Comparison of ENCODE assay signal across 29 mouse cellular contexts in genomic region chr5:22262351-22262765, GRCm38 (mm10).
DNase-seq lines count a peak whose midpoint lies in the region; ATAC-seq and TF ChIP-seq lines count a peak whose summit lies in the region.
"Had no signal": no experiment of that assay in that cellular context is flagged by ENCODE, and none has a peak within 500 bp of the region (broad histone marks: within the 10 kb centered on the region; RNA-seq: fewer than 3 reads in every experiment).

No protein-coding gene starts in this region.

- intact Hi-C loops in left cerebral cortex, adult 2 months (cut with DNase I) = no loop called here

- H3K4me2 ChIP-seq in forebrain, embryonic 13.5 days = no peak overlapping the region
- H3K4me2 ChIP-seq in forebrain, postnatal 0 days (ENCODE audit: low read depth) = no peak overlapping the region
- H3K4me2 ChIP-seq: heart, embryonic 12.5 days; hindbrain, embryonic 14.5 days; liver, embryonic 15.5 days; lung, embryonic 14.5 days; midbrain, embryonic 11.5 days; neural tube, embryonic 15.5 days had no signal

- no peaks in the 10 kb centered on the region for H3K36me3 ChIP-seq in forebrain, embryonic 13.5 days (ENCODE audit: poor library complexity, severe bottlenecking)
- no peaks in the 10 kb centered on the region for H3K36me3 ChIP-seq in forebrain, embryonic 10.5 days (replicated peaks)
- no peaks in the 10 kb centered on the region for H3K36me3 ChIP-seq in forebrain, postnatal 0 days (ENCODE audit: insufficient read depth)
- H3K36me3 ChIP-seq: G1E; heart, embryonic 12.5 days; liver, embryonic 15.5 days; neural tube, embryonic 15.5 days had no signal

- no peak for TF ChIP-seq CTCF in left cerebral cortex, adult 2 months (IDR thresholded peaks at IDR 0.05)
- no peak for TF ChIP-seq CTCF in forebrain, postnatal 0 days (IDR thresholded peaks at IDR 0.05; ENCODE audit: low read depth)

- H3K27me3 ChIP-seq in forebrain, embryonic 13.5 days = no peaks in the 10 kb centered on the region
- no peaks in the 10 kb centered on the region for H3K27me3 ChIP-seq in forebrain, embryonic 10.5 days (ENCODE audit: poor library complexity, severe bottlenecking)
- no peaks in the 10 kb centered on the region for H3K27me3 ChIP-seq in forebrain, postnatal 0 days (ENCODE audit: insufficient read depth, low read length)
- H3K27me3 ChIP-seq: heart, embryonic 12.5 days; liver, embryonic 15.5 days; neural tube, embryonic 15.5 days had no signal

- H3K4me3 ChIP-seq in forebrain, embryonic 13.5 days = no peak overlapping the region
- H3K4me3 ChIP-seq in forebrain, embryonic 10.5 days = no peak overlapping the region
- no peak overlapping the region for H3K4me3 ChIP-seq in left cerebral cortex, adult 2 months
- H3K4me3 ChIP-seq in forebrain, postnatal 0 days (ENCODE audit: low read depth, low read length) = no peak overlapping the region
- H3K4me3 ChIP-seq: gastrocnemius, adult 2 months; heart, adult 2 months; heart, embryonic 12.5 days; liver, embryonic 15.5 days; neural tube, embryonic 15.5 days had no signal

- no peaks in the 10 kb centered on the region for H3K9me3 ChIP-seq in forebrain, embryonic 13.5 days (replicated peaks)
- no peaks in the 10 kb centered on the region for H3K9me3 ChIP-seq in forebrain, embryonic 10.5 days
- no peaks in the 10 kb centered on the region for H3K9me3 ChIP-seq in forebrain, postnatal 0 days (ENCODE audit: low read length)
- H3K9me3 ChIP-seq: G1E; heart, embryonic 12.5 days; liver, embryonic 15.5 days; neural tube, embryonic 15.5 days had no signal

- H3K9ac ChIP-seq in forebrain, embryonic 13.5 days = no peak overlapping the region
- H3K9ac ChIP-seq in forebrain, postnatal 0 days = no peak overlapping the region
- H3K9ac ChIP-seq: heart, embryonic 12.5 days; hindbrain, embryonic 14.5 days; liver, embryonic 15.5 days; lung, embryonic 14.5 days; neural tube, embryonic 15.5 days had no signal

- DNase-seq in forebrain, embryonic 10.5 days (ENCODE audit: extremely low spot score, low spot score) = no peak
- peak; percentile 10 for DNase-seq in left cerebral cortex, adult 11 months (ENCODE audit: low spot score)
- no peak for DNase-seq in left cerebral cortex, adult 2 months (ENCODE audit: extremely low spot score in 1 of 2, low spot score in 2 of 2)
- DNase-seq in right cerebral cortex, adult 2 months (ENCODE audit: low spot score in 2 of 2) = peak; percentile 21 to 27
- no peak for DNase-seq in right cerebral cortex, postnatal 14 days
- DNase-seq in forebrain, postnatal 0 days = no peak
- DNase-seq in spleen, postnatal 36 days (ENCODE audit: low spot score in 2 of 2) = no peak
- DNase-seq: adrenal gland, adult 8-10 months; cerebellum, adult 11-12 months; cerebellum, postnatal 10 days; gastrocnemius, adult 2 months; gastrocnemius, postnatal 36 days; heart, adult 2 months; kidney, adult 9 months; kidney, postnatal 10 days; layer of hippocampus, postnatal 36 days; lung, embryonic 14.5 days; lung, postnatal 14 days; retina, postnatal 1 day; thymus, adult 18-20 months; thymus, postnatal 25 days had no signal

- 0 out of 2 replicates have a peak overlapping the region, but pooled peaks have one; percentile 1 for H3K27ac ChIP-seq in forebrain, embryonic 13.5 days
- no peak overlapping the region for H3K27ac ChIP-seq in forebrain, embryonic 10.5 days
- H3K27ac ChIP-seq in left cerebral cortex, adult 2 months = no peak overlapping the region
- H3K27ac ChIP-seq in forebrain, postnatal 0 days (ENCODE audit: low read depth, low read length) = no peak overlapping the region
- H3K27ac ChIP-seq: gastrocnemius, adult 2 months; heart, adult 2 months; hindbrain, embryonic 14.5 days; liver, embryonic 15.5 days; neural tube, embryonic 15.5 days had no signal

- peak; percentile 82 for ATAC-seq in forebrain, embryonic 13.5 days
- peak; percentile 89 for ATAC-seq in forebrain, postnatal 0 days
- ATAC-seq: intestine, postnatal 0 days had no signal

- peaks cover 9% of the 10 kb centered on the region for H3K4me1 ChIP-seq in forebrain, embryonic 13.5 days
- H3K4me1 ChIP-seq in forebrain, embryonic 10.5 days = no peaks in the 10 kb centered on the region
- no peaks in the 10 kb centered on the region for H3K4me1 ChIP-seq in forebrain, postnatal 0 days (ENCODE audit: insufficient read depth)
- H3K4me1 ChIP-seq: heart, embryonic 12.5 days; liver, embryonic 15.5 days; neural tube, embryonic 15.5 days had no signal

- WGBS in forebrain, embryonic 13.5 days = 79% methylated on average over 3 of the region's 3 CpGs
- 96% methylated on average over 3 of the region's 3 CpGs for WGBS in forebrain, embryonic 10.5 days
- 63% methylated on average over 3 of the region's 3 CpGs for WGBS in forebrain, postnatal 0 days

Comparison
In these comparisons a context has a peak if more than half of its experiments do, and no peak if none do; other contexts are left out.
1. DNase-seq: peak in left cerebral cortex, adult 11 months (single experiment) and right cerebral cortex, adult 2 months (2 of 2); none in forebrain, embryonic 10.5 days (single experiment), left cerebral cortex, adult 2 months (0 of 2), right cerebral cortex, postnatal 14 days (single experiment), forebrain, postnatal 0 days (single experiment) and spleen, postnatal 36 days (0 of 2).